Mouse (Mus musculus): ENCODE results near the gene Mfsd2a. TPM values are rescaled to one million over a fixed set of nuclear protein-coding genes. Genes with fewer than 3 reads are reported as not detected.
"Not testable (repeated sequence)": the region's sequence is repeated elsewhere in the genome, so short reads cannot be mapped to it uniquely, and the experiment has no call there.

Gene Mfsd2a
- 1 to 10 TPM in 1 of 2 experiments, not detected in 1; 2.8 TPM for total RNA-seq (2021)
- long read RNA-seq, experiment 1, result 0 reads
- long read RNA-seq, experiment 2, partial matches to known transcripts, result 0 of 1 reads
- long read RNA-seq, experiment 2, other reads (novel, unspliced or antisense), result 0 of 1 reads

DNA sequence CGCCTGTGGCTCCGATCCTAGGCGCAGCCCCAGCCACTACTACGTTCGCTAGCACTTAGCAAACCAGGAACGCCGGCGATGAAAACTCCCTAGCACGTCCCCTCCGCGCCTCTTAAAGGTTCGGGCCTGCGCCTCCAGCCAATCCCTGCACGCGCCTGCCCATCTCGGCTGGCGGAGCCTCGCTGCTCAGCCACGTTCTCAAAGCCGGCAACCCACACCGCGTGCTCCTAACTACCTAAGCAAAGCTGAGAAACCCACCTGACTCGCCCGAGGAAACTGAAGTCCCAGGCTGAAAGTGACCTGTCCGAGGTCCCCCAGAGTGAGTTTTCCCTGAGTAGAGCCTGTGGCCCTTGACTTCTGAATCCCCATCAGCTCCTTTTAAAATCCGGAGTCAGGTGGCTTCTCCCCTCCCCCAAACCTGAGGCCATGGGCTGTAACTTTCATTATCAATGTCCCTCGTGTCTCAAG lies at the start of gene Mfsd2a:
TSS of gene Mfsd2a (minus strand) at position 89 of the 468 bp plus-strand sequence.
- peak; percentile 41 to 55 for DNase-seq

DNA sequence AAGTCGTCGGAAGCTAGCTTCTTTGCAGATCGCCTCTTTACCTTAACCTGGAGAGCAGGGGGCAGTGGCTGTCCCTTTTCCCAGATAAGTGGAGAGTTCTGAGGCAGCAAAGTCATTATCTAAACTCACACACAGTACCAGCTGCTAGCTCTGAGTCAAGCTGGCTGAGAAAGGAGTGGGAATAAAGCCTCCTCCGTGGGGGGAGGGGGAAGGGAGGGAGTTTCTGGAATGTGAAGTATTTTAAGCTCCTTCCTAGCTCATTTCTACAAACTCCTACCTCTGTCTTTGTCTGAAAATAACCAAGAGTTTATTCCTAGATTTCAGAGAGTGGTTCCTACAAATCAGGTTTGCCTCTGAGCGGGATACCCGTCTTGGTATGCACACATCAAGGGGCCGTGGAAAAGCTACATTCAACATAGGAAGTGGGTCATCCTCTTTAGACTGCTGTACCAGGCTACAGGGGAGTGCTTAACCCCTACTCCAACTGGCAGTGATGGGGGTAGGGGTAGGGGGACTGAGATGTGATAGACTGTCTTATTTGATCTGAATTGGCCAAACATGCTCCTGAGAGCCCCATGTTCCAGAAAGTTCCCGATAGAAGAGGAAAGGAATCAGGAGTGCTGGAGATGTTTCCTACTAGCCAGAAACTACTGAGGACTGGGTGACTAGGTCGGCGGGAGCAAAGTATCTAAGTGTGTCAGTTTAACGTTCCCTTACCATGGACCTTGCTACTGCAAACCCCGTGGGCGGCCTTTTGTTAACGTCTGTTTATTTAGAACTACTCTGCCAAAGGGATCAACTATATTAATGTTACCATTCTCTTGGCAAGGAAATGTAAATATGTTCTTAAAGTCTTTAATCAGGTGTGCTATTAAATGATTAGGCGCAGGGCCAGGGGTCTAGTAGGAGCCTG lies 44.3 kb upstream of the Mfsd2a start:
- no peak for DNase-seq

DNA sequence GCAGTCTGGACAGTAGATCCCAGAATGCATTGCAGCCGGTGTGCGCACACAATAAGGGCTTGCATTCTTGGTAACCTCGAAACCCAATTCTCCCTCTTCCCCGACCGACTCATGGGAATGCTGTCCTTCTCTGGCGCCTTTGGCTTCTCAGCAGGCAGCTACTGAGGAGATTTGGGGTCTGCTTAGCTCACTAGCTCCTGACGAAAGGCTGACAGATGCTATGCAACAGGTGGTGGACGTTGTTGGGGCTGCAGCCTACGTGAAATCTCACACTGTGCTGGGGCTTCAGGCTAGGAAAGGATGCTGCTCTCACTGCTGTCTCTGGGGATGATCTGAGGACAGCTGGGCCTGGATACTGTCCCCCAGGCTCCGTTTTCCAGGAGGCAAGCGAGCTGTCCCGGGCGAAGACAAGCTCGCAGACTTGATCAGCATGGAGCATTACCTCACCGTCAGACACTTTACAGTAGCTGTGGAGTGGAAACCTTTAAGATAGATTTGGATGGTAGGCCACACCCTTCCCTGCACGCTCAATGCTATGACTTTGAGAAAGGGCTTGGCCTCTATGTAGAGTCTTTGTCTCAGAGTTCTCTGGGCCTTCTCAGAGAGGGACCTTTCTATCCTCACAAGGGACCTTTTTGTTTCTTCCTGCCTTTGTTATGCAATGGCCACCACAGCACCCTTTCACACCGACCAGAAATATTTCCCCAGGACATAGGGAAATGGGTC lies 39.8 kb upstream of the Mfsd2a start:
- DNase-seq, result no peak

DNA sequence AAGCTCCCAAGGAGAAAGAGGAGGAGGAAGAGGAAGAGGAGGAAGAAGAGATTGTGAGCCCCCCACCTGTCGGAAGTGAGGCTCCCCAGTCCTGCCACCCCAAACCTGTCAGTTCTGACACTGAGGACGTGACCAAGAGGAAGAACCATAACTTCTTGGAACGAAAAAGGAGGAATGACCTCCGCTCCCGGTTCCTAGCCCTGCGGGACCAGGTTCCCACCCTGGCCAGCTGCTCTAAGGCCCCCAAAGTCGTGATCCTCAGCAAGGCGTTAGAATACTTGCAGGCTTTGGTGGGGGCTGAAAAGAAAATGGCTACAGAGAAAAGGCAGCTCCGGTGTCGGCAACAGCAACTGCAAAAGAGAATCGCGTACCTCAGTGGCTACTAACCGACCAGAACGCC lies 39.1 kb upstream of the Mfsd2a start:
- no peak for DNase-seq

DNA sequence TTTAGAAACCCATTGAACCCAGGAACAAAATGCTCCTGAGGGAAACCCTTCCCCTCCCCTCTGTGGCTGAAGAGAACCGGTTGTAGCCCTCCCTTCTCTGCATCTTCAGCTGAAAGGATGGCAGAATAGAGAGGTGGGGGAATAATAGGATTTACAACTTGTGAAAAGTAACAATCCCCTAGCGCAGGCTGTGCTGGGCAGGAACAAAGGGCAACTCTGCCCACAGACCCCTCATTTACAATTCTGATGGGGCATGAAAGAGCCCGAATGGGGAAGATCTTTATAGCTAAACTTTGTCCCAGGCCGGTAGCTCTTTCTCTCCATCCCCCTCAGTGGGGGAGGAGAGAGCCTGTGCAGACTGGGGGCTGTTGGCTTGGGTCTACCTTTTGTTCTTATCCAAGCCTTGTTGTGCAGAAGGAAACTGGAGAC lies 38.3 kb upstream of the Mfsd2a start:
- no peak for DNase-seq

DNA sequence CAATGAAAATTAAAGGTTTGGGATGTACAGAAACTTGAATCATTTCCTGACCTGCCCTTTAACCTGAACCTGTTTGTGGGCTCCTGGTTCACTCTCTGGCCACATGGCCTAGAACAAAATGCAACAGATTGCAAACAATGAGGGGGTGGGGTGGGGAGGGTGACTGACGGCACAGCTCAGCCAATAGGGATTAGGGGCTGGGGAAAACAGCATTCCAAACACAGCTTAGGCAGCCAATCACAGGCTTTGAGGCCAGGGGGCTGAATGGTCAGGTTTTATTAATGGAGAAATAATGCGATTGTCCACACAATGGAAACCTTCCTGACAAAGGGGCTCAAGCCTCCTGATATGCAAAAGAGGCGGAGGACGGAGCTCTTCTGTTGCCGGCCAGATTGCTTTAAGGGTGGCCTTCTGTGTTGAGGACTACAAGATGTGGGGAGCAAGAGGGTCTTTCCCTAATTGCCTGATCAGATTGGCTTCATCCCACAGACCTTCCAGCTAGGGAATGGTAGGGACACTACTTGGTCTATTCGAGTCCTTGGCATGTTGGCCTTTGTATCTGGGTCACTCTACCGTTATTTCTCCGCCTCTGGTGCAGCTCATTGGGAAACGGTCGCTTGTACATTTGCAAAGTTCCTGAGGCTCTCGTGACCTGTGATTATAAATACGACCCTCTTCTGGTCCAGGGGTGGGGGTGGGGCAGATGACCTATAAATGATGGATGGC lies 37.7 kb upstream of the Mfsd2a start:
- DNase-seq, result no peak

DNA sequence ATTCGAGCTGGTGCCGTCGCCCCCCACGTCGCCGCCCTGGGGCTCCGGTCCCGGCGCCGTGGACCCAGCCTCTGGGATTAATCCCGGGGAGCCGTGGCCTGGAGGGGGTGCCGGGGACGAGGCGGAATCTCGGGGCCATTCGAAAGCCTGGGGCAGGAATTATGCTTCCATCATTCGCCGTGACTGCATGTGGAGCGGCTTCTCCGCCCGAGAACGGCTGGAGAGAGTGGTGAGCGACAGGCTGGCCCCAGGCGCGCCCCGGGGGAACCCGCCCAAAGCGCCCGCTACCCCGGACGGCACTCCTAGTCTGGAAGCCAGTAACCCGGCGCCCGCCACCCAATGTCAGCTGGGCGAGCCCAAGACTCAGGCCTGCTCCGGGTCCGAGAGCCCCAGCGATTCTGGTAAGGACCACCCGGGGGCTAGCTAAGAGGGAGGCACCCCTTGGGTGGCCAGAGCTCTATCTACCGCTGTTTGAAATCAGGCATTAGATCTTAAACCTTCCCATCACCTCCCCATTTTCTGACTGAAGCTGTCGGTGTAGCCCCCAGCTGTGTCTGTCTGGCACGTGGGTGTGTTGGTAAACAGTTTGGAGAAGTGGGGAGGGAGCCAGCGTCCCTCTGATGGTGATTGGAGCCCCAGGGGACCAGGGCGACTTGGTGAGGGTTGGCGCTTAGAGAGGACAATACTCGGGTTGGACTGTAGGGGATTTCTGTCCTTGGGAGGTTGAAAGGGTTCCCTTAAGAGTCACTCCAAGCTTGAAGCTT lies 35.8 kb upstream of the Mfsd2a start:
- peak; percentile 12 to 40 for DNase-seq

DNA sequence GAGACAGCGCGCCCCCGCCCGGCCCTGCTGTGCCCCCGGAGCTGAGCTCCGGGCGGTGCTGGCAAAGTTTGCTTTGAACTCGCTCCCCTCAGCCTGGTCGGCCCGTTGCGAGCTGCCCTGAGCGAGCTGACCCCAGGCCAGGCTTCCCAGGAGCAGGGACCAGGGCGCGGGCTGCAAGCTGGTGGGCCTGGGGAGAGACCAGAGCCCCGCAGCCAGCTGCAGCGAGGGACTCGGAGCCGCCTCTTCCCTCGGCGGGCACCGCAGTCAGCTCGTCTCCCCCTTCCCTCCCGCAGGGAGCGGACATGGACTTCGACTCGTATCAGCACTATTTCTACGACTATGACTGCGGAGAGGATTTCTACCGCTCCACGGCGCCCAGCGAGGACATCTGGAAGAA lies 35.2 kb upstream of the Mfsd2a start:
- no peak for DNase-seq

DNA sequence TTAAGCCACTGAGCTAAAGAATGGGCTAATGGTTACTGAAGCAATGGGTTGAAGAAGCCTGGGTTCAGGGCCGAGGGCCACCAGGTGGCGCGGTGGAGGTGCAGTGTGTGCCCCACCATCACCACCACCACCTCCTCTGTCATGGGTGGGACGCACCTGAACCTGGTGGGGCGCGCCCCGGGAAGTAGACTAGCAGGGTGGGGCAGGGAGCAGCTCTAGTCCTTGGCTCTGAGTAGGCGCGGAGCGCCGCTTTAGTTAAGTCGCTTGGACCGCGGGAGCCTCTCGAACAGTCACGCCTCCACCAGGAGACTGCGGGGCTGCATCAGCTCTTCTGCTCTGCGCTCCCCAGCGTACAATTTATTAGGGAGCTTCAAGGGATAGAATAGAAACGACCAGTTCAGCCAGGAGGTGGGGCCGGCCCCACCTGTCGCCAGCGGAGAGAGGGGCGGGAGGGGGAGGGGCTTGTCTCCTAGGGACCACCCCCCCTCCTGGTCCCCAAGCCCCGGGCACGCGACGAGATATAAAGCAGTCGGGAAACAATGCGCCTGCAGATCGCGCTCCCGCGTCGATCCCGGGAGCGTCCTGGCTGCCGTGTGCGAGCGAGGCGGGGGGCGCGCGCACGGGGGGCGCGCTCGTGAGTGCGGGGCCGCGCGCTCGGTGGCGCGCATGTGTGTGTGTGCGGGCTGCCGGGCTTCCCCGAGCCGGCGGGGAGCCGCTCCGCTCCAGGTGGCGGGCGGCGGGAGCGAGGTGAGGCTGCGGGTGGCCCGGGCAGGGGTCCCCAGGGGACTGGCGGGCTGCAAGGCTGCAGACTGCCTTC lies 34.6 kb upstream of the Mfsd2a start, which contains the start of gene Mycl:
TSS of gene Mycl (plus strand) at position 249 of the 817 bp plus-strand sequence.
- peak; percentile 69 to 88 for DNase-seq

DNA sequence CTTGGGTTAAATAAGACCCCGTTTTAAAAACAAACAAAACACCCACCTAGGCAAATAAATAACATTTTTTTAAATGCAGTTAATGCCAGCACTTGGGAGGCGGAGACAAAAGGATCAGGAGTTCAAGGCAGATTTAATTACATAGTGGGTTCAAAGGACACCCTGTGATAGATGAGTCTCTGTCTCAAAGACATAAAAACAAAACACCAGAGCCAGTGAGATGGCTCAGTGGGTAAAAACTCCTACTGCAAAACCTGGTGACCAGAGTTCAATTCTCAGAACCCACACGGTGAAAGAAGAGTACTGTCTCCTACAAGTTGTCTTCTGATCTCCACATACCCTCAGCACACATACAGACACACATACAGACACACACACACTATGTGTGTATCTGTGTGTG lies 31.3 kb upstream of the Mfsd2a start:
- no peak for DNase-seq

DNA sequence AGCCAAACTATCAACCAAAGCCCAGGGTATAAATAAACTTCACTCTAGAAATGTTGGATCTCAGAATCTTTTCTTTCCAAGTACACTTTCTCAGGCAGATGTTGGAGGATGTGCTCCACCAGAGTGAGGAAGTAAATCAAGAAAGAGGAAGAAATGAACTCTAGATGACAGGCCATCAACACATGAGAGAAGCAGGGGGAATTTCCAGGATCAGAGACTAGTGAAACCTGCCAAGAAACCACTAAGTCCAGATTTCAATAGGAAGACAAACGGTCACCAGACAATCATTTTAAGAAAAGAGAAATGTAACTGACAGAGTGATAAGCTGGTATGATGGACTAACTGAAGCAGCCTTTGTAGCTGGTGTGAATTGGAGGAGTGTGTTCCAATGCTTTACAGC lies 30.2 kb upstream of the Mfsd2a start:
- no peak for DNase-seq

DNA sequence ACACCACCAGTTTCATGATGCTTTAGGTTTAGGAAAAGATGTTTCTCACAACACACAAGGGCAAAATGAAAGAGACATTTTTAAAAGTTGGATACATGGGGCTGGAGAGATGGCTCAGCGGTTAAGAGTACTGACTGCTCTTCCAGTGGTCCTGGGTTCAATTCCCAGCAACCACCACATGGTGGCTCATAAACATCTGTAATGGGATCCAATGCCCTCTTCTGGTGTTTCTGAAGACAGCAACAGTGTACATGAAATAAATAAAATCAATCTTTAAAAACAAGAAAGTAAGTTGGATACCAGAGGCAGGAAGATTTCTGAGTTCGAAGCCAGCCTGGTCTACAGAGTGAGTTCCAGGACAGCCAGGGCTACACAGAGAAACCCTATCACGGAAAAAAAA lies 27.0 kb upstream of the Mfsd2a start:
- not testable (repeated sequence) for DNase-seq

DNA sequence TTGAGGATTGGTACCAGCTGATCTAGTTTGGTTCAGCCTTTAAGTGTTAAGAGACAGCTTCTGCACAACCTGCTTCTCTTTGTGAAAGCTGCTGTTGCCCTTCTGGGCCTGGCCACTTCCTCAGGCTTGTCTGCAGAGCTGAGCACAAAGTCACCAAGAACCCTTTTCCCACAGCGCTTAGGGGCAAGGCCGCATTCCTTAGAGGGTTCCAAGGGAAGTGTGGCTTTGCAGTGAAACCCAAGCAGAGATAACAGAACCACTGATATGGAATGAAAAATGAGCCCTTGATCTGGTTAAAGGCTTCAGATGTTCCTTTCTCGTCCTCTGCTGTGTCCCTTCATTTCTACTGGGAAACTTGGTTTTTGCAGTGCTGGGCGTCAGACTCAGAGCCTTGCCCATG lies 26.4 kb upstream of the Mfsd2a start:
- DNase-seq, result no peak

DNA sequence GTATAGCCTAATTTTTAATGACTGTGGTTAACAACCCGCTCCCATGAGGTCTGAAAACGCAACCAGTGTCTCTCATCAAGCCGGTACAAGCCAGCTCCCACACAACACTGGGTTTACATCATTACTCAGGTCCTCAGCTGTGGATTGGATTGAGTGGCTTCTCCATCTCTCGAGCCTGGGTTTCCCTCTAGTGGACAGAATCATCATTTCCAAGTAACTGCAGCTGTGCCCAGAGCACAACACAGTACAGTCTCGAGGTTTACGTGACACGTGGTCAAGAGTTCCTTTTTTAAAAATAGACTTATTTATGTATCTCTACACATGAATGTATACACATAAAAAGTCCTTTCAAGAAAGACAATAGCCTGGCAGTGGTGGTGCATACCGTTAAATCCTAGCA lies 24.1 kb upstream of the Mfsd2a start:
- DNase-seq, result peak; percentile 64 to 73

DNA sequence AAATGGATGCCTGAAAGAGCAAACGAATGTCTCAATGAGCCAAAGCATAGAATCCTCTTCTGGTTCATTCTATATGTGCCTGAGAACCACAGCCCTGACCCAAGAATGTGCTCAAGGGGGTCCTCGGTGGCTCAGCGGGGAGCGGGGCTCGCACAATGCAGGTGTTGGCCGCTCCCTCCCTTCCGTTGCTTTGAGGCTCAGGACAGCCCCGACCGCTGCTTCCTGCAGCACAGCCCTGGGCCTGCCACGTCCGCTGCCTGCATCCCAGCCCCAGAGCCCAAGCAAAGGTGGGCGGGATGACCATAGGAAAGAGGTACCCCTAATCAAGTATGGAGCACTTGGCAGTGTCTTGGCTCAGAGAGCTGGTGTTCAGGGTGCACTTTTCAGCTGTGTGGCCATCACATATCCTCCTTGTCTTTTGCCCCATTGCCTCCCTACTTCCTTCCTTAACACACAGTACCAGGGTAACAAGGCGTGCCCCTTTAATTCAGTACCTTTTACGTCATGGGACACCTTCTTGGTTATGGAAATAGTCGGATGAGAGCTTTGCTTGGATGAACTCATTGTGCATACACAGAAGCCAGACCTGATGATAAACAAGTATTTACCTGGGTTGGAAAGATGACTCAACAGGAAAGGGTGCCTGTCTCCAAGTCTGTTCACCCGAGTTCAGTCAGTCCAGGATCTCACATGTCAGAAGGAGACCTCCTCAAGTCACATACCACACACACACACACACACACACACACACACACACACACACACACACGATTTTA lies 22.7 kb upstream of the Mfsd2a start:
- no peak for DNase-seq

DNA sequence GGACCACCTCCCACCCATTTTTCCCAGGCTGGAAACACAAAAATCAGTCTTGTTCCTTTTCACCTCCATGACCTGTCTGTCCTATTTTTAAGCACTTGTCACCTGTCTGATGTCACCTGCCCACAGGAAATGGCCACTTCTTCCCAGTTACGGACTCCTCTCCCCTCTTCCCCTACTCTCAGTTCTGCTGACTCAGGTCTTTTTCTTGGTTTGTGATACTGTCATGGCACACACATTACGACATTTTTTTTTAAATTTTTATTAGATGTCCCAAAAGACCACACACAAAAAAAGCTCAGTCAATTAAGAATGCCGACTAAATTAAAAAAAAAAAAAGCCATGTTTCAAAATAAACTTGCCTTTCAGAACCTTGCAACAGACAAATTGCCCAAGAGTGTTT lies 21.5 kb upstream of the Mfsd2a start:
- no peak for DNase-seq

DNA sequence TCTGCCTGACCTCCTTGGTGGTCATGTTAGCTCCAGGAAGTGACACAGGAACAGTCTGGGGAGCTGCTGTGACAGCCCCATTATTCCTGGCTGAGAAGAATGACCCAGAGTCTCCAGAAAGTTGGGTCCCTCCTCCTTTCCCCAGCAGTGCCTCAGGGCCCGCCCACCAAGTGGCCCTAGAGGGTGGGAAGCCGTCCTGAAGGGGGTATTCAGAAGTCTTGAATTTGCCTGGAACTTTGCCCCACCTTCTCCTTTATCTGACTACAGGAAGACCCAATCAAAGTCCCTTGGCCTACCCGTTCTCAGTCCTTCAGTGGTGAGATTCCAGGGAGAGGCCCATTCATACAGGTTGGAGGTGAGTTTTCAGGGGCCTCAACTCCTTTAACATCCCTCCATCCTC lies 20.9 kb upstream of the Mfsd2a start:
- no peak for DNase-seq

DNA sequence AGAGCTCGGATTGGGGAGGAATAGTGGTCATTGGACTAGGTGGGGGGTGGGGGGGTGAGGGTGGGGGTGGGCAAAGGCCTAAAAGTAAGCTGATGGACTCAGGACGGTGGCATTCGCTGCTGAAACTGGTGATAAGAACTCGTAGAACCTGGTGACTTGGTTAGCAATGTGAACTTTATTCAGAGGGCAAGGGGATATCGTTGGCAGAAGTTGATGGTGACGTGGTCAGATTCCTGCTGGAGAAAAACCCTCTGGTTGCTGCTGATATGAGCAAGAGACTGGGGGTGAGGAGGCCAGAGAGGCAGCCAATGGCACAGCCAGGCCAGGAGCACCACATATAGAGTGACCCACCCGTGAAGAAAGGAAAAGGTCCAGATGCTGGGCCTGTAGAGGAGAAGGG lies 20.2 kb upstream of the Mfsd2a start:
- no peak for DNase-seq

DNA sequence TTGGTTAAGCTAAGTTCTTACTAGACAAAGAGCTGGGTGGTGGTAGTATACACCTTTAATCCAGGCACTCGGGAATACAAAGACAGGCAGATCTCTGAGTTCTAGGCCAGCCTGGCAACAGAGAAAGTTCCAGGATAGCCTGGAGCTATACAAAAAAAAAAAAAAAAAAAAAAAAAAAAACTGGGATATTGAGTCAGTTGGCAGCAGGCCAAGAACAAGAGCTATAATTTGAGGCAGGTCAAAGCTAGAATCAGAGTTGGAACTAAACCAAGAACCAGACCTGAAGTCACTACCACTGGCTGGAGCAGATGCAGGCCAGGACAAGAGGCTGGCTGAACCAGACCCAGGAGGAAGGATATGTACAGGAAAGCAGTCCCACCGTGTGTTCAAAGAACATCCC lies 19.7 kb upstream of the Mfsd2a start:
- DNase-seq, result no peak

DNA sequence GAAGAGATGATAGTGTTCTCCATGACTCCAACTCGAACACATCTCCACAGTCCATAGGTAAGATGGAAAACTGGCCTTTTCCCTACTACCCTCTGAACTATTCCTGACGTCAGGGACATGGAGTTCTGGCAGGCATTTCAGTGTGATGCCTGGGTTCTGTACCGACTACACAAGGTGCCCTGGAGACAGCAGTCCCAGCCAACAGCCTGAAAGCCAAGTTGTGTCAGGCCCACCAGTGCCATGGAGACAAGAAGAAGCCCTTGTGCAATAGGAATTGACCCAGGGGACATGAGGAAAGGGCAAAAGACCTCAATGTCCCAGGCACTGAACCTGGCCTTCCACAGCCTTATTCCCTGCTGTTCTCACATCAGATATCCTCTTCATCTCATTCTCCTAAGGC lies 18.8 kb upstream of the Mfsd2a start:
- no peak for DNase-seq

Data from heart, adult 18-20 months (tissue).